Mouse (Mus musculus): ENCODE measurements around the gene Trmt5.

DNA sequence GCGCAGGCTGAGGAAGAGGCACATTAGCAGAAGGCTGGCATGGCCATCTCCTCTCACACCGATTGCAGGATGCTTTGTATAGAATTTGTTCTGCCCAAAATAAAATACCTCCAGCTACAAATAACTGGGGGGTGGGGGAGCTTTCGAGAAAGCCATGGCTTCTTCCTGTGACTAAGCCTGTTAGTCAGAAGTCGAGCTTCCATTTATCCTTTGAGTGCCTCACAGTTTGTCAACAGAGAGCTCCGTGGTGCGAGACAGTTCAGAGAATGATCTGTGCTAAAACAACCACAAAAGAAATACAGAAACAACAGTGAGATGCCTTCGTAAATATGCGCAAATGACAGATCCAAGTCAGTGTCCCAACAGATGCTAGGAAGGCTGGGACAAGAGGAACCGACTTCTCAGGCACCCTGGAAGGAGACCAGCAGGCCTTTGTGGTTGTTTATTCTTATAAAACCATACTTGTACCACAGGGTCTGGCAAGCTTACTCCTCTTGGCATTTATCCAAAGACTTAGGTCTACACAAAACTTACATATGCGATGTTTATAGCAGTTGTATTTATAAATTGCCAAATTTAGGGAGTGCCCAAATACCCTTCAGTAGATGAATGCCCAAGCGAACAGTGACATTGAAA, 9.1 kb upstream of the Trmt5 start:
- TF ChIP-seq CTCF (IDR thresholded peaks at IDR 0.05; ENCODE audit: insufficient read depth, low read length) (no peak), POLR2A (IDR thresholded peaks at IDR 0.05; ENCODE audit: borderline replicate concordance, extremely low read depth, low read depth, low read length) (no peak)

All from lung, adult 2 months (tissue).